Mouse (Mus musculus): ENCODE data around the gene Psme4.

DNA sequence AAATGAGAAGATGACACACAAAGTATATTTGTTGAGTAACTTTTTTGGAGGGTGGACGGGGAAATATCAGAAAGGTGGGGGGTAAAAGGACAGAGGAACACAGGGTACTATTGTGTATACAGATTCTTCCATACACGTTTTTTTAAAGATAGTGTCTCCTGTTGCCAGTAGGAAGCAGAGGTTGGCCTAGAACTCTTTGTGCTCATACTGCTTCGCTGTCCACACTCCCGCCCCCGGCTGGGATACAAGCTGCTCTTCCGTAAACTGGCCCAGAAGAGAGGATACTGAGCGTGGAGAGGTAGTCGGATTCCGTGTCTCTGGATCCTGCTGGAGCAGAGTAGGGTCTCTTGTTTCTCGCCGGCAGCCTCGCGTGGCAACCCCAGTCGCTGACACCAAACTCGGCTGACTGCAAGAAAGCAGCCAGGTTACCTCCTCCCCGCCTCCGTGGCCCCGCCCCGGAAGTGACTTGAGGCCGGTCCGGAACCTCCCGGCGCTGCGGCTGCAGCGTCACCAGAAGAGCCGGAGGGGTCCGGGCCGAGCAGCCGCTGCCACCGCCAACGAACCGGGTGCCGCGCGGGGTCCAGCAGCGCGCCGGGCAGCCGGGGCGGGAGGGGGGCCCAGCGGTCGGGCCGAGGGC is at the start of gene Psme4:
- TF ChIP-seq CTCF (IDR thresholded peaks at IDR 0.05; ENCODE audit: extremely low read depth, insufficient read length, insufficient replicate concordance, low read depth, low read length): no peak
- TF ChIP-seq POLR2A (IDR thresholded peaks at IDR 0.05; ENCODE audit: low read depth, low read length): peak; percentile 79

All from small intestine, adult 2 months (tissue).